Mouse (Mus musculus) myocyte (in vitro differentiated cells): ENCODE measurements around the gene Prim1. TPM values are rescaled to one million over a fixed set of nuclear protein-coding genes. Genes with fewer than 3 reads are reported as not detected.

Experiments
- H3K27me3 ChIP-seq: one replicate; pipeline ENCODE4 v1.6.1; 2011; ENCODE audit not compliant: control insufficient read depth, insufficient read depth, insufficient read length
- H3K36me3 ChIP-seq: one replicate; pipeline ENCODE4 v1.6.1; 2011; ENCODE audit not compliant: control insufficient read depth, insufficient read depth
- H3K4me2 ChIP-seq: one replicate; pipeline ENCODE4 v1.6.1; 2011; ENCODE audit warnings: low read depth, control low read depth
- H3K4me3 ChIP-seq: one replicate; pipeline ENCODE4 v1.5.1; 2011; ENCODE audit warnings: mild to moderate bottlenecking, control low read depth, moderate library complexity
- H3K79me2 ChIP-seq: one replicate; pipeline ENCODE4 v1.6.1; 2011; ENCODE audit not compliant: control insufficient read depth, insufficient read depth
- H3ac ChIP-seq: one replicate; pipeline ENCODE4 v1.6.1; 2011; ENCODE audit not compliant: control insufficient read depth, insufficient read length
- CEBPB ChIP-seq: IDR thresholded peaks from 2 replicates; pipeline ENCODE4 v1.6.1; 2011; ENCODE audit warnings: mild to moderate bottlenecking, moderate library complexity; ENCODE audit not compliant: poor library complexity, insufficient read depth, severe bottlenecking
- E2F4 ChIP-seq: IDR thresholded peaks from one replicate; pipeline ENCODE4 v1.6.1; 2011; ENCODE audit warnings: mild to moderate bottlenecking, control low read depth, moderate library complexity; ENCODE audit not compliant: insufficient read depth
- MAX ChIP-seq: IDR thresholded peaks from one replicate; pipeline ENCODE4 v1.6.1; 2011; ENCODE audit warnings: low read depth, mild to moderate bottlenecking, control low read depth
- MYOD1 ChIP-seq, 3 experiments: IDR thresholded peaks; one replicate each; pipeline ENCODE4 v1.6.1; 2011; ENCODE audit warnings: control low read depth in 2 of 3, low read depth in 2 of 3, mild to moderate bottlenecking in 2 of 3, moderate library complexity in 1 of 3; ENCODE audit not compliant: insufficient read length in 2 of 3, control insufficient read depth in 1 of 3
- MYOG ChIP-seq, 3 experiments: IDR thresholded peaks; one replicate each; pipeline ENCODE4 v1.6.1; 2011; ENCODE audit warnings: control low read depth in 2 of 3, low read depth in 2 of 3, mild to moderate bottlenecking in 2 of 3; ENCODE audit not compliant: insufficient read length in 2 of 3, control insufficient read depth in 1 of 3, insufficient read depth in 1 of 3
- POLR2A ChIP-seq: IDR thresholded peaks from one replicate; pipeline ENCODE4 v1.6.1; 2011; ENCODE audit warnings: low read depth, mild to moderate bottlenecking, control low read depth, moderate library complexity; ENCODE audit not compliant: insufficient read length
- POLR2AphosphoS2 ChIP-seq: IDR thresholded peaks from one replicate; pipeline ENCODE4 v1.6.1; 2011; ENCODE audit warnings: low read depth, control low read depth; ENCODE audit not compliant: insufficient read length
- REST ChIP-seq: IDR thresholded peaks from one replicate; pipeline ENCODE4 v1.6.1; 2011; ENCODE audit warnings: mild to moderate bottlenecking, control low read depth, moderate library complexity; ENCODE audit not compliant: insufficient read depth, insufficient read length
- SRF ChIP-seq: IDR thresholded peaks from one replicate; pipeline ENCODE4 v1.6.1; 2011; ENCODE audit warnings: low read depth; ENCODE audit not compliant: control insufficient read depth, insufficient read length
- TCF12 ChIP-seq: IDR thresholded peaks from one replicate; pipeline ENCODE4 v1.6.1; 2011; ENCODE audit warnings: mild to moderate bottlenecking, control low read depth; ENCODE audit not compliant: poor library complexity, insufficient read depth, severe bottlenecking
- TCF3 ChIP-seq: IDR thresholded peaks from one replicate; pipeline ENCODE4 v1.6.1; 2011; ENCODE audit warnings: low read depth, control low read depth; ENCODE audit not compliant: insufficient read length
- USF1 ChIP-seq: IDR thresholded peaks from one replicate; pipeline ENCODE4 v1.6.1; 2011; ENCODE audit warnings: low read depth, mild to moderate bottlenecking, control low read depth, moderate library complexity
- polyA plus RNA-seq: library from polyadenylated mRNA; unstranded; fragments of >200 nt; fragmentation: generic; extraction: Trizol; gene quantifications from one replicate; pipeline ENCODE4 v1.2.1, GENCODE M21; 2012; ENCODE audit warnings: missing spikeins

Prim1 gene
- polyA plus RNA-seq, 1 experiment, result 9.1 TPM

- Histone ChIP-seq H3K36me3 (no peaks in the 10 kb centered on the region), H3K4me3 (no peak overlapping the region), H3K79me2 (no peaks in the 10 kb centered on the region), H3ac (no peak overlapping the region), H3K27me3 (peaks cover 12% of the 10 kb centered on the region), H3K4me2 (no peak overlapping the region)
- TF ChIP-seq MYOG (IDR thresholded peaks at IDR 0.05; ENCODE audit: control insufficient read depth in 1 of 3, insufficient read depth in 1 of 3, insufficient read length in 2 of 3, low read depth in 2 of 3) (no peak), TCF3 (no peak), POLR2A (no peak), SRF (no peak), E2F4 (no peak), MAX (no peak), REST (no peak), CEBPB (no peak), MYOD1 (IDR thresholded peaks at IDR 0.05; ENCODE audit: control insufficient read depth in 1 of 3, insufficient read length in 2 of 3, low read depth in 2 of 3) (no peak), POLR2AphosphoS2 (no peak), TCF12 (no peak), USF1 (no peak)
These were observed 16.7 kb upstream of the Prim1 start for GRCm38 (mm10) chr10:127998260-127998659.

GRCm38 (mm10) chr10:128003281-128003801 is 11.6 kb upstream of the Prim1 start:
- Histone ChIP-seq H3ac (no peak overlapping the region), H3K36me3 (no peaks in the 10 kb centered on the region), H3K4me2 (no peak overlapping the region), H3K4me3 (no peak overlapping the region), H3K79me2 (no peaks in the 10 kb centered on the region), H3K27me3 (peaks cover 8% of the 10 kb centered on the region)
- TF ChIP-seq SRF (no peak), MAX (no peak), MYOG (IDR thresholded peaks at IDR 0.05; ENCODE audit: control insufficient read depth in 1 of 3, insufficient read depth in 1 of 3, insufficient read length in 2 of 3, low read depth in 2 of 3) (no peak), REST (no peak), POLR2A (no peak), CEBPB (no peak), POLR2AphosphoS2 (no peak), MYOD1 (IDR thresholded peaks at IDR 0.05; ENCODE audit: control insufficient read depth in 1 of 3, insufficient read length in 2 of 3, low read depth in 2 of 3) (no peak), TCF3 (no peak), USF1 (no peak), E2F4 (no peak), TCF12 (no peak)

GRCm38 (mm10) chr10:128004918-128005317 is 10.1 kb upstream of the Prim1 start:
- Histone ChIP-seq H3K4me3 (no peak overlapping the region), H3K27me3 (peaks cover 8% of the 10 kb centered on the region), H3ac (no peak overlapping the region), H3K79me2 (no peaks in the 10 kb centered on the region), H3K36me3 (no peaks in the 10 kb centered on the region), H3K4me2 (no peak overlapping the region)
- TF ChIP-seq MYOG (IDR thresholded peaks at IDR 0.05; ENCODE audit: control insufficient read depth in 1 of 3, insufficient read depth in 1 of 3, insufficient read length in 2 of 3, low read depth in 2 of 3), result no peak
- no peak for TF ChIP-seq E2F4
- TF ChIP-seq POLR2A, result no peak
- TF ChIP-seq REST, result no peak
- no peak for TF ChIP-seq SRF
- no peak for TF ChIP-seq TCF3
- no peak for TF ChIP-seq TCF12
- TF ChIP-seq MYOD1 (IDR thresholded peaks at IDR 0.05; ENCODE audit: control insufficient read depth in 1 of 3, insufficient read length in 2 of 3, low read depth in 2 of 3), result no peak
- no peak for TF ChIP-seq MAX
- no peak for TF ChIP-seq POLR2AphosphoS2
- TF ChIP-seq CEBPB, result no peak
- TF ChIP-seq USF1, result no peak

- H3K4me3 ChIP-seq, result no peak overlapping the region
- TF ChIP-seq POLR2AphosphoS2 (no peak), MYOD1 (IDR thresholded peaks at IDR 0.05; ENCODE audit: control insufficient read depth in 1 of 3, insufficient read length in 2 of 3, low read depth in 2 of 3) (no peak), MYOG (IDR thresholded peaks at IDR 0.05; ENCODE audit: control insufficient read depth in 1 of 3, insufficient read depth in 1 of 3, insufficient read length in 2 of 3, low read depth in 2 of 3) (no peak), CEBPB (no peak), TCF3 (no peak), POLR2A (no peak), USF1 (no peak), E2F4 (no peak), REST (no peak), MAX (no peak)
- H3ac ChIP-seq, result no peak overlapping the region
- H3K27me3 ChIP-seq, result peaks cover 4% of the 10 kb centered on the region
- H3K36me3 ChIP-seq, result no peaks in the 10 kb centered on the region
- no peak overlapping the region for H3K4me2 ChIP-seq
- no peaks in the 10 kb centered on the region for H3K79me2 ChIP-seq
These were observed 9.5 kb upstream of the Prim1 start for GRCm38 (mm10) chr10:128005479-128005878.

- no peak within 1 kb of the TSS for H3K4me3 ChIP-seq
- no peak within 1 kb of the TSS for H3ac ChIP-seq
- H3K27me3 ChIP-seq, result no peaks in the 10 kb centered on the region
- no peaks in the 10 kb centered on the region for H3K36me3 ChIP-seq
- H3K79me2 ChIP-seq, result no peaks in the 10 kb centered on the region
- TF ChIP-seq MYOD1 (IDR thresholded peaks at IDR 0.05; ENCODE audit: control insufficient read depth in 1 of 3, insufficient read length in 2 of 3, low read depth in 2 of 3), result no peak
- TF ChIP-seq POLR2AphosphoS2, result no peak
- no peak for TF ChIP-seq USF1
- no peak for TF ChIP-seq TCF3
- TF ChIP-seq MYOG (IDR thresholded peaks at IDR 0.05; ENCODE audit: control insufficient read depth in 1 of 3, insufficient read depth in 1 of 3, insufficient read length in 2 of 3, low read depth in 2 of 3), result no peak
- TF ChIP-seq TCF12, result no peak
- no peak for TF ChIP-seq MAX
- no peak for TF ChIP-seq REST
- no peak for TF ChIP-seq E2F4
- no peak for TF ChIP-seq SRF
- TF ChIP-seq CEBPB, result no peak
- no peak for TF ChIP-seq POLR2A
- no peak within 1 kb of the TSS for H3K4me2 ChIP-seq
These were observed 7.5 kb upstream of the Prim1 start, which contains the start of gene Hsd17b6 for GRCm38 (mm10) chr10:128007446-128007845. TSS of gene Hsd17b6 (minus strand) at chr10:128007611.
